Mouse (Mus musculus) ovary, postnatal 36 days (tissue): ENCODE measurements around the gene Ing4.

Experiments
- DNase-seq: peaks from one replicate; pipeline ENCODE4 v3.0.0; 2022; ENCODE audit warnings: low spot score, mixed read lengths

The Ing4 gene

DNA sequence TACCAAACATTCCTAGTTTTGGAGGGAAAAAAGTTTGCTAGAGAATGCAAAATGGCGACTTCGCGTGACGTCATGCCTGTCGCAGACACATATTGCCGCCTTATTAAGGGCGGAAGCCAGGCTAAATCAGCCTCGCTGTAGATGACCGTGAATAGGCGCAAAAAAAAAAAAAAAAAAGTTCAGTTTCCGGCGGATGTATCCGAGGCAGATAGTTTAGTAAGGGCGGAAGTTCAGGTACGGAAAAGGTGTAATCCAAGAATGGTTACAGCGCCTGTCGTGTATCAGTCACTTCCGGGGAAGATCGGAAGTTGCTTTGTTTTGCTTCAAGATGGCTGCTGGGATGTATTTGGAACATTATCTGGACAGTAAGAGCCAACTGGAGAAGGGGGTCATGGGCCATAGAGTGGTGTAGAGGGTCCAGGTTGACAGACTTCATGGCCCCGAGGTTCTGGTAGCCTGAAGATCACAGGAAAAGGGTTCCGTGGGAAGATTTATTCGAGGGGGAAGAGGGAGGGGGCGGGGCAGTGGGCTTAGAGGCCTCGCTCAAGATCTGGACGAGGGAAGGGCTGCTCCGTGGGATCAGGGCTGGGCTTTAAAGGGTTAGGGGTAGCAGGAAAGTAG, at the start of gene Ing4:
Ing4 (plus strand) TSS at position 228 of the 621 bp plus-strand sequence.
- DNase-seq: peak; percentile 84

DNA sequence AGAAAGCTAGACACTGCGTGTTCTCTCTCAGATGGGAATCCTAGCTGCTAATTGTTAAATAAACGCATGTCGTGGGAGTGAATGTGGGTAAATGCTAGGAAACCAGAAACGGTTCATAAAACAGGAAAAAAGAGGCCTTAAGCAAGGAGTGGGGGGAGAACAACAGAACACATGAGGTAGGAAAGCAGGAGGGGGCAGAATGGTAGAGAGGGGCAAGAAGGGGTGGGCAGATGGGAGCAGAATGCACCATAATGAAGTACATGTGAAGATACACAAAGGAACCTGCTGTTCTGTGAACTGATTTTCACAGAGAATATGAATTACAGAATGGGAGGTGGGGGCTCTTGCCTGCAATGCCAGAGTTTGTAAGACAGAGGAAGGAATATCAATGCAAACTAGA, 47.3 kb upstream of the Ing4 start:
- DNase-seq: no peak

DNA sequence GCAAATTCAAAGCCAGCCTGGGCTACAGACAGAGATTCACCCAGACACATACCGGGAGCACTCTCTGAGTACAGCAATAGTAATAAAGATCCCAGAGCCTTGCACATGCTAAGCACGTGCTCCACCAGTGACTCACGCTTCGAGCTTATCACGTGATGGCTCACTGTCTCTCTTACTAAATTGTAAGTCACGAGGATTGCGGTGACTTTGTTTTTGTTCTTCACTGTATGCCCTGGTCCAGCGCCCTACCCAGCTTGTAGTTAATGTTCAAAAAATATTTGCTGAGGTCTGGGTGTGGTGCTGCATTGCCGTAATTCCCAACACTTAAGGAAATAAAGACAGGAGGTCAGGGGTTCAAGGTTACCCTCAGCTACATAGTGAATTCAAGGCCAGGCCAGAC, 46.2 kb upstream of the Ing4 start:
- no peak for DNase-seq

DNA sequence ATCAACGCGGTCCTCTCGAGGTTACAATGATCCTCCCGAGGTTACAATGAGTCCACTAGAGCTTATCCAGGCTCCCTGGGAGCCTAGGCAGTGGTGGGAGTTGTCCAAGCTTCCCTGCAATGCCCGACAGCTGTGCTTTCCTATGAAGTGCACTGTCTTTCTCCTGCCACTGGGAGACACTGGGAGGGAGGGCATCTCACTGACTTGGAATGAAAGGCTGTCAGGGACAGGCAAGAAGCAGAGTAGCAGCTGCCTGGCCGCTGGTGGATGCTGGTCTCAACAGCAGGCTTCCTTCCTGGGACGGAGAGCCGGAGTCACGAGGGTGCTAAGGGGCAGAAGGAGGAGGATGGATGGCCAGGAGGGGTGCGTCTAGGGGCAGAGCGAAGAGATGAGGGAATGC, 45.7 kb upstream of the Ing4 start:
- DNase-seq: peak; percentile 21

DNA sequence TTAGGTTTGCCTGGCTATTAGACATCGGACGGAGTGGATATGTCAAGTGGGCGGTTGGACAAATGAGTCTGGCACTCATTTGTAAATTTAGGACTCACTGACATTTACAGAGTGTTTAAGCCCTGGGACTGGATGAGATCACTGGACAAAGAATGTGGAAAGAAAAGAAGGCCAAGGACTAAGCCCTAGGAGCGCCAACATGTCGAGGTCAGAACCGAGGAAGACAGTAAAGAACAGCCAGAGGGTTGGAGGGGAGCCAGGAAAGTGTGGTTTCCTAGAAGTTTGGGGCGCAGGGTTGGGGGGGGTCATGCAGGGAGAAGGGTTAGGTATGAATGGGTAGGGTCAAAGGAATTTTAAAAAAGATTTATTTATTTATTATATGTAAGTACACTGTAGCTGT, 44.3 kb upstream of the Ing4 start:
- DNase-seq: no peak

DNA sequence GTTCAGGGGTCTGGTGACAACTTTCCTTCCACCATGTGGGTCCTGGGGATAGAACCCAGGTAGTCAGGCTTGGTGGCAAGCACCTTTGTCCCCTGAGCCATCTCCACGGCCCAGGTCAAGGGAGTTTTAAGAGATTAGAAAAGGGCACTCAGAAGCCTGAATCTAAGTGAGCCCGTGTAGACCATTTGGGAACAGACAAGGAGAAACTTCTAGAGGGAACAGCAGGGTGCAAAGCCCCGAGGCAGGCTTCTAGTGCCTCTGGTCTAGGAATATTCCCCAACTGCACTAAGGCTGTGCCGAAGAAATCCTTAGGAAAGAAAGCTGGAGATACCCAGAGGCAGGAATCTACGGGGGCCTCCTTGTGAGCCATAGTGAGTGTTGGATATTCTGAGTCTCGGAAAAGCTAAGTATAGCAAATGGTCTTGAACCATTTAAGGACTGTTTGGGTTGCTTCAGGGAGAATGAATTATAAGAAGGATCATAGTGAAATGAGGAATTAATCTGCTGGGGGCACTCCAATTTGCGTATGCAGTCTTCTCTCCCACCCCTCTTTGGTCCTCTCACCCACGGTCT, 43.6 kb upstream of the Ing4 start:
- no peak for DNase-seq

DNA sequence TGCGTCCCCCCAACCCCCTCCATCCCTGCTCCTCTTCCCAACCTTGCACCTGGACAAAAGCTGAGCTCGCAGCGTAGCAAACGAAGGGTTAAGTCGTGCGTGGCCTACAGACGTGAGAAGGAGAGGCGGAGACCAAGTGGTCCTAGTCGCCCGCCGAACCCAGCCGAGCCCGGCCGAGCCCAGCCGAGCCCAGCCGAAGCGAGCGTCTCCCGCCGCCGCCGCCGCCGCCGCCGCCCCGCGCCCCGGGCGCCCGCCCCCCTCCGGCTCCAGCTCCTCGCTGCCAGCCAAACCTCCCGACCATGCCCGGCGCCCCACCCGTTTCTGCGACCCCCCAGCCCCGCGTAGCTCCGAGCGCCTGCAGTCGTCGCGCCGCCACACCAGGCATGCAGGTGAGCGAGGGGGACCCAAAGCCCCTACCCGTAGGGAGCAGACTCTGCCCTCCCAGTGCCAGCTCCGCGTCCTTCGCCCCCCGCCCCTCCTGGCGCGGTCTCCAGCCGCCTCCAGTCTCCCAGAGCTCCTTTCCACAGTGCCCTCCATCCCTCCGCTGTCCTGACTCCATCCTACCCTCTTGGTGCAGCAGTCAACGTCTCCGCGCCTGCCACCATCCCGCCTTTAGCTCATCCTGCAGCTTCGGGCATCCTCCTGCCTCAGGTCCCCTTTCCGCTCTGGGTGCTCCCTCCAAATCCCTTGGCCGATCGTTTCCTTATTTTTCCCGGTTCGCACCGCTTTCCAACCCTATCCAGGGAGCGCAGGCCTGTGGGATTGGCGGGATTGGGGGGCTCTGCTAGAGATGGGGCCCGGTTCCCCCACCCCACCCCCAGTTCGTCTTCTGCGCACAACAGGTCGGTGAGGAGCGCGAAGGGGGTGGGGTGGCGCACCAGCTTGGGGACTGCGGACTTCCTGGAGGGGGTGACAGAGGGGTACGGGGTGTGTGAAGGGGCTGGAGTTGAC, 42.7 kb upstream of the Ing4 start, which contains the start of gene Pianp:
Pianp (plus strand) TSS at position 144 of the 951 bp plus-strand sequence.
- DNase-seq: peak; percentile 78

DNA sequence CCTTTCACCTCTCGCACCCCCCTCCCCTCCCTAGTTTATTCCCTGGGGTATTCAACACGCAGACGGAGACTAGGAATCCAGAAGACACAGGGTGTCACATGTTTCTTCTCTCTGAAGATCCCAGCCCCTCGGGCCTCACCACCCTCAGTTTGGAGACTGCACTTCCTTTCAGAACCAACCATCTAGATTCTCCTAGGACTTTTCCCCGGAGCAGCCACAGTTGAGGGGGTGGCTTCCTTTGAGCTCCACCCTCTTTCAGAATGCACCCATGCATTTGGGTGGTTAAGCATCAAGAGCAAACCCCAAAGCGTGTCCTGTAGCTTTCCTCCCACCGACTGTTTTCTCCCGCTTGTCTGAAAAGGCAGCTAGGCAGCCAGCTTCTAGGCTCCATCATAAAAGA, 41.5 kb upstream of the Ing4 start:
- no peak for DNase-seq

DNA sequence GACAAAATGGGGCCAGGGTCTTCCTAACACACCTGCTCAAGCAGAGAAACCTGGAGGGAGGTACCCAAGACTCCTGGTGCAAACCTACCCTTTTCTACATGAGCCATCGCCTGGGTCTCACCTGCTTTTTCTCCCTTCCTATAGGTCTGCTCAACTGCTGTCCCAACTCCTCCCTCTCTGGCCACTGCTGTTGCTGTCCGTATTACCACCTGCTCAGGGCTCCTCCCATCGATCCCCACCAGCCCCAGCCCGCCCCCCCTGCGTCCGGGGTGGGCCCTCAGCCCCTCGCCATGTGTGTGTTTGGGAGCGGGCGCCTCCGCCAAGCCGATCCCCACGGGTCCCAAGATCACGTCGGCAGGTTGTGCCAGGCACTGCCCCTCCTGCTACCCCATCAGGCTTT, 40.5 kb upstream of the Ing4 start:
- DNase-seq: no peak

DNA sequence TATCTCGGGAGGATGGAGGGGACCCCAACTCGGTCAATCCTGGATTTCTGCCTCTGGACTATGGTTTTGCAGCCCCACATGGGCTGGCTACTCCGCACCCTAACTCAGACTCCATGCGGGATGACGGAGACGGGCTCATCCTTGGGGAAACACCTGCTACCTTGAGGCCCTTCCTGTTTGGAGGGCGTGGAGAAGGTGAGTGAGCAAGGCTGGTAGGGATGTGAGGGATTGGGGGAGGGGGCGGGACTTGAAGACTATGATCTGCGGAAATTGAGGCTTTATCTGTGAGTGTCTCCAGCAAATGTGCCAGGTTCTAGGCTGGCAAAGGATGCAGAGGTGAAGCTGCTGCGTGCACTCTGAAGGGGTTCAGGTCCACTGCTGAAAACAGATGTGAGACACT, 40.0 kb upstream of the Ing4 start:
- DNase-seq: no peak

DNA sequence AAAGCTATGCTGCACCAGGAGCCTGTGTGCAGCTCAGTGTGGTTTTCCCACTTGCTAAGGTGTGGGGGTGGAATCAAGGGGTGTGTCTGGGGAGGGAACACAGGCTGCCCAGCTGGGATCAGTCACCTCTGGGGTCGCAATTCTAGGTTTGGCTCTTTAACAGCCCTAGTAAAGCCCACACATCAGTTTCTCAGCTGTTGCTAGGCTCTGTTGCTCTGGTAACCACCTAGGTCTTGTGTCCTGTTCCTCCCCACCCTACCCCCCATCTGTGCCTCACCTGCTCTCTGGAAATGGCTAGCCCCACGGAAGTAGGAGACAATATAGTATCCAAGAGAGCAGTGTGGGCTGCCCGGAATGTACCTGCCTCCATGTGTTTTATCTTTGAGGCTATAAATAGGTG, 35.9 kb upstream of the Ing4 start:
- DNase-seq: no peak

DNA sequence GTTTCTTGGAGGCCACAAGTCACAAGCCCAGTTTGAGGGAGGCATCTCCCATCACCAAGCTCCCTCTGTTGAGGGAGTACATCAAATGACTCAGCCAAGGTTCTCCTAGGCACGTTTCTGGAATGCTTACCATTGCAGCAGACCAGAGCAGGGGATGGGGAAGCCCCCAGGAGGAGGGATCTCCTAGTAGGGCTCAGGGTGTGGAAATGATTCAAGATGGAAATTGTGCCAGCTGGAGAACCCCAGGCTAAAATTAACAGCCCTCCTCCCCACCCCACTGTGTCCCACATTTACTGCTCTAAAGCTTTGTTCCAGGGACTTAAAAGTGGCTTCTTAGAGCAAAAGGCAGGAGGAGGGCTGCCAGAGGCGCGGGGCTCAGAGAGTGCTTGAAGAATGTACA, 34.5 kb upstream of the Ing4 start:
- DNase-seq: no peak

DNA sequence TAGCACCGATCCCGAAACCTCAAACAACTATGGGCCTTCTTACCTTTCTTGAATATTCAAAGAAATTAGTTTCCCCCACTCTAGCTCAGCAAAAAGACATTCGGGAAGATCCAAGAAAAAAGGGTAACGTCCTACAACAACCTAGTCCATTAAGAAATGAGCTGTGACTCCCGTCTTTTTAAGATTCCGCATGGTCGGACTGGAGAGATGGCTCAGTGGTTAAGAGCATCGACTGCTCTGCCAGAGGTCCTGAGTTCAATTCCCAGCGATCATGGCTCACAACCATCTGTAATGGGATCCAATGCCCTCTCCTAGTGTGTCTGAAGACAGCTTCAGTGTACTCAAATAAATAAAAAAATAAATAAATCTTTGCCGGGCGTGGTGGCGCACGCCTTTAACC, 31.5 kb upstream of the Ing4 start:
- DNase-seq: no peak

DNA sequence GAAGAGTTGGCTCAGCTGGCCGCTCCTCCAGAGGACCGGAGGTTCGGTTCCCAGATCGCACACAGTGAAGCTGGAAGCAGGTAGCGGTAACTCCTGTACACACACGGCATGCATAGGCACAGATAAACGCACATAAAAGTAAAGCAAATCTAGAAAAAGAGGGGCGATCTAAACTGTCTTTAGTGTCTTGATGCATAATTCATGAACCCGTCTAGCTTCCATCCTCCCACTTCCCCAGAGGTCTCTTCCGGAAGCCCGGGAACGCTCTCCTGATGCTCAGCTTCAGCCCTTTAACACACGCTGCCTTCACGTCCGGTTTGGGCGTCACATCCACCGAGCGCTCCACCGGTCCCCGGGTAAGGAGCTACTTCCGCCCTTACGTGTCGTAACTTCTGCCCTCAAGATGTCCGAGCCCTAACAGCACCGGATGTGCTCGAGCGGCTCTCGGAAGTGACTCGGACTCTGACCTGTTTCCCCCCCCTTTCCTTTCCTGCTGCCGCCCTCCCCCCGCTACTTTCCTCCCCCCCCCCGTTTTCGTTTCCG, 30.9 kb upstream of the Ing4 start:
- peak; percentile 94 for DNase-seq

DNA sequence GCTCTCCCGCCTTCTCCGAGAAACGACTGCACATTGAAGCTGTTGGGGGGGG, 30.6 kb upstream of the Ing4 start, which contains the start of gene Zfp384:
Zfp384 (plus strand) TSS at position 17 of the 52 bp plus-strand sequence.
- no peak for DNase-seq

DNA sequence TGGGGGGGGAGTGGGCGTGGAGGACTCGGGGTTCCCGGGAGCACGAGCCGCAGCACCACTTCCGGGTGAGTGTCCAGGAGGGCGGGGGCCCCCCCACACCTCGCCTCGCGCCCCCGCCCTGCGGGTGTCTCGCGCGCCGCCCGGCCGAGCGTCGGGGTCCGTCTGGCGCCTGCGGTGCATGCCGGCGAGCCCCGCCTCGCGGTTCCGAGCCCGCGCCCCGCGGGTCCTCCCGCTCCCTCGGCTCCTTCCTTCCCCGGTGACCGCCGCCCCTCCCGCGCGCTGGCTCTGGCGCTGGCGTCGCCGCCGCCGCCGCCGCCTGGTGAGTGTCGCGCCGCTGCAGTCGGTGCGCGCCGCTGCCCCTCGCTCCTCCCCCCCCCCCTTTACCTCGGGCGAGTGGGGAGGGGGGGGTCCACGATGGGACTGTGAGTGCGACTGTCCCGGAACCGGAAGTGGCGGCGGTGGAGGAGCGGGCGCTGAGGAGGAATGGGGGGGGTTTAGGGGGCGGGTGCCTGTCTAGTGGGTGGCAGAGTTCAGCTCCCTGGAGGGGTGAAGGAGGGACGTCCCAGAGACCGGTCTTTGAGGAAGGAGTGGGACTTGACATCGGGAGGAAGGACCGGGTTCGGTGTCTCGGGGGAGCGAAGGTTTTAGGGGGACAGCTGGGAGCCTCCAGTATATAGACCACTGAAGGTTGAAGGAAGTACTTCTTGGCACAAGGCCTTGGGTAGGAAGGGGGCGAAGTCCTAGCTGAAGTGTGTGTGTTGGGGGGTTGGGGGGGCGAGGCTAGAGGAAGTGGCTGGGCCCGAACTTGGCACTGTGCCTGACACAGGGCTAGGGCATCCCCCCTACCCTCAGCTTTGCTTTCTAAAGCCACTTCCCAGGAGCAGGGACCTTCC, 30.1 kb upstream of the Ing4 start:
- peak; percentile 80 for DNase-seq

DNA sequence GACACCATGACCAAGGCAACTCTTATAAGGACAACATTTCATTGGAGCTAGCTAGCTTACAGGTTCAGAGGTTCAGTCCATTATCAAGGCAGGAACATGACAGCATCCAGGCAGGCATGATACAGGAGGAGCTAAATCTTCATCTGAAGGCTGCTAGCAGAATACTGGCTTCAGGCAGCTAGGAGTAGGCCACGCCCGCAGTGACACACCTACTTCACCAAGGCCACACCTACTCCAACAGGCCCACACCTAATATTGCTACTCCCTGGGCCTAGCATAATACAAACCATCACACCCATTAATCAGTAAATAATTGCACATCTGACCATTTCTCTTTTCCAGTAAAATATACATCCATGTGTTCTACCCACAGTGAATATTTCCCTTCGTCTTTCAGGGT, 21.9 kb upstream of the Ing4 start:
- no peak for DNase-seq

DNA sequence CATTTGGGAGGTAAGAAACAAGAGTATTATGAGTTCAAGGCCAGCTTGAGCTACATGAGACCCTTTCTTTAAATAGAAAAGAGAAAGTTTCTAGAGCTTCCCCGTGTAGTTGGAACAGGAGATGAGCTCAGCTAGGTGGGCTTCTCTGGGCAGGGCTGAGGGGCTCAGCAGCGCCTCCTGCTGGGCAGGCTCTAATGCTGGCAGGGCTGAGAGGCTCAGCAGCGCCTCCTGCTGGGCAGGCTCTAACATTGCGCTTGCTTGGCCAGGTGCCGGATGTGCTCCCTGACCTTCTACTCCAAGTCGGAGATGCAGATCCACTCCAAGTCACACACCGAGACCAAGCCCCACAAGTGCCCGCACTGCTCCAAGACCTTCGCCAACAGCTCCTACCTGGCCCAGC, 9.0 kb upstream of the Ing4 start:
- DNase-seq: peak; percentile 56

DNA sequence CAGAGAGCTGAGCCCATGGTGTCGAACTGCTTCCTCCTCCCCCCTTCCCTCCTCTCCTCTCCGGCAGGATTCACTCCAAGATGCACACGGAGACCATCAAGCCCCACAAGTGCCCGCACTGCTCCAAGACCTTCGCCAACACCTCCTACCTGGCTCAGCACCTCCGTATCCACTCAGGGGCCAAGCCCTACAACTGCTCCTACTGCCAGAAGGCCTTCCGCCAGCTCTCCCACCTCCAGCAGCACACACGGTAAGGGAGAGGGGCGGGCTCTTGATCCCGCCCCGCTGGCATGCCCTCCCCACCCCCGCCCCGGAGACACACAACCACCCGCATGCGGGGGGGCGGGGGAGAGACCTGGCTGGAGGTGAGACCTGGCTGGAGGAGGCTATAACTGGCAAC, 8.0 kb upstream of the Ing4 start:
- no peak for DNase-seq

DNA sequence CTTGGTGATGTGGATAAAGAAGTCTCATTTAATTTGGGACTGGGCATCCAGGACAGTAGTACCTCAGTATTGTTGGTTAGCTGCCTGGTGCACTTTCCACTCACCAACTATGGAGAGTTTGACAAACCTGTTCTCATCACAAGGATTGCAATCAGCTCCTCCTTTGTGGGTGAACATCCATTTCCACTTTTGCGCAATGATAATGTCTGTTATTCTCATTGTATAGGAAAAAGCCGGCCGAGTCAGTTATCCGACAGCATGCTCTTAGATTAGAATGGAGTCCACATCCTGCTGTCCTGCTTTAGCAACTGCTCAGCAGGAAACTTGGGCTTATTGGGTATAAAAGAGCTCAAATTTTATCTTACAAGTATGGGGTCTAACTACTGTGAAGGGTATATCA, 894 bp upstream of the Ing4 start:
- no peak for DNase-seq

DNA sequence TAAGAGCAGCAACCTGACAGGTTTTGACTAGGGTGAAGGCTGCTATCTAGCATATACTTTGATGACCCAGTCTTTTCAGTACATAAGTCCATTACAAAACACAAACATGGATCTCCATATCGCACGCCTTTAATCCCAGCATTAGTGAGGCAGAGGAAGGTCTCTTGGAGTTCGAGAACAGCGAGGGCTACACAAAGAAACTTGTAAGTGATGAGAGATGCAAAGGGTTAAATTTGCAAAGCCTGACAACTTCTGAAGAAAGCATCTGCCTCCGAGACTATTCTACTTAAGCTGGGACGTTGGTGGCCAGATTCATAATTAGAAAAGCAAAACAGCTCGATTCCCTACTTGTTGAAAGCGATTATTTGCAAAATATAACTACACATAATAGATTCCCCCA, 429 bp upstream of the Ing4 start:
- DNase-seq: no peak

DNA sequence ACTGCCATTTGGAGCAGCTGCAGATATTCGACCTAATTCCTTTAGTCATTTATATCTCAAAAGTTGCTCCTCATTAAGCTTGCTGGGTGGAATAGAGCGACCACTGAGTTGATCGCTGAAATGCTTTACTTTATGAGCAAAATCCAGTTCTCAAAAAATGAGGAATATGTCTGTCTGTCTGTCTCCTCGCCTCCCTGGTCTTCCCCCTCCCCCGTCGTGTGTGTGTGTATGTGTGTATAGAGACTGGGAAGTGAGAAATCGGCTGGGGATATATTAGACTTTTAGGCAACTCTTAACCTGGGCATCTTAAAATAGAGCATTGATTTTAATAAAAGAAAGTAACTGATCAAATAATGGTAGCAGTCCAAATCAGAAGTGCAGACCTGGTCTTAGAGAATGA, 661 bp downstream of the Ing4 start:
- DNase-seq: no peak

DNA sequence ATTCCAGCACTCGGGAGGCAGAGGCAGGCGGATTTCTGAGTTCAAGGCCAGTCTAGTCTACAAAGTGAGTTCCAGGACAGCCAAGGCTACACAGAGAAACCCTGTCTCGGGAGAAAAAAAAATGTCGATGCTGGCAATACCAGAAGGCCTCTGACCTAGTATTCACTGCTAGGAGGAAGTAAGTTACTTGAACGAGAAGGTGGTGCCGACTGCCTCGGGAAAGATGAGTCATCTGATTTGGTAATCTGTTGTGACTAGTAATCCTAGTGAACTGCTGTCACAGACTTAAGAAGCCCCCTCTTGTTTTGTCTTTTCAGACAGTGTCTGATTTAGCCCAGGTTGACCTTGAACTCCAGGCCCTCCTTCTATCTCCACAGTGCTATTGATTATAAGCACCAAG, 1.5 kb downstream of the Ing4 start:
- no peak for DNase-seq
